Mouse (Mus musculus) cerebellum, adult 2 months (tissue): Measurements from ENCODE around the gene Psat1. TPM values are rescaled to one million over a fixed set of nuclear protein-coding genes. Genes with fewer than 3 reads are reported as not detected.

Experiments
- DNase-seq, 2 experiments: peaks; one replicate each; pipeline ENCODE4 v3.0.0; 2021
- H3K27ac ChIP-seq: fragments of 200-500 bp; 2 replicates; pipeline ENCODE4 v1.5.1; 2012; ENCODE audit warnings: low read length, control low read depth, inconsistent platforms; ENCODE audit not compliant: insufficient read depth
- H3K27me3 ChIP-seq: fragments of 200-500 bp; 2 replicates; pipeline ENCODE4 v1.6.1; 2012; ENCODE audit warnings: inconsistent platforms, mild to moderate bottlenecking, low read length, moderate library complexity; ENCODE audit not compliant: control insufficient read depth, insufficient read depth
- H3K4me1 ChIP-seq: fragments of 200-500 bp; 2 replicates; pipeline ENCODE4 v1.6.1; 2011; ENCODE audit warnings: low read length; ENCODE audit not compliant: control insufficient read depth, insufficient read depth
- H3K4me3 ChIP-seq: fragments of 200-500 bp; replicated peaks from 2 replicates; pipeline ENCODE3; 2011; ENCODE audit warnings: mild to moderate bottlenecking, low read depth, low read length, control low read depth; ENCODE audit not compliant: insufficient read depth
- CTCF ChIP-seq: fragments of 200-500 bp; IDR thresholded peaks from 2 replicates; pipeline ENCODE4 v1.5.1; 2011; ENCODE audit warnings: low read depth, mild to moderate bottlenecking, control low read depth, low read length, moderate library complexity, borderline replicate concordance; ENCODE audit not compliant: insufficient read depth
- POLR2A ChIP-seq: fragments of 200-500 bp; IDR thresholded peaks from 2 replicates; pipeline ENCODE4 v1.6.1; 2011; ENCODE audit warnings: low read length, control low read depth, borderline replicate concordance; ENCODE audit not compliant: insufficient read depth
- WGBS: fragments of 180-500 bp; shearing (Covaris S2); methylation state at CpG from one replicate; pipeline ENCODE4 v1.1.7; 2018; 5-methylcytosine and 5-hydroxymethylcytosine counted together
- polyA plus RNA-seq: library from polyadenylated mRNA; depleted of rRNA; stranded (reverse); fragments of >200 nt; gene quantifications from 2 replicates; pipeline ENCODE4 v1.2.3, GENCODE M21; 2012; rRNA removed

The Psat1 gene
- polyA plus RNA-seq, 1 experiment: 106 TPM

GRCm38 (mm10) chr19:15879271-15879670 is 67.9 kb downstream of the Psat1 start:
- Histone ChIP-seq H3K27me3 (no peaks in the 10 kb centered on the region), H3K27ac (no peak overlapping the region), H3K4me1 (no peaks in the 10 kb centered on the region), H3K4me3 (no peak overlapping the region)
- no peak for DNase-seq
- 93% methylated on average over 5 of the region's 5 CpGs for WGBS
- no peak for TF ChIP-seq POLR2A
- no peak for TF ChIP-seq CTCF

- no peak for DNase-seq
- Histone ChIP-seq H3K27me3 (no peaks in the 10 kb centered on the region), H3K4me1 (no peaks in the 10 kb centered on the region), H3K4me3 (no peak overlapping the region), H3K27ac (no peak overlapping the region)
- TF ChIP-seq CTCF (peak; percentile 35), POLR2A (no peak)
- 18% methylated on average over 7 of the region's 7 CpGs for WGBS
These were observed 78.1 kb downstream of the Psat1 start for GRCm38 (mm10) chr19:15868865-15869698.

DNA sequence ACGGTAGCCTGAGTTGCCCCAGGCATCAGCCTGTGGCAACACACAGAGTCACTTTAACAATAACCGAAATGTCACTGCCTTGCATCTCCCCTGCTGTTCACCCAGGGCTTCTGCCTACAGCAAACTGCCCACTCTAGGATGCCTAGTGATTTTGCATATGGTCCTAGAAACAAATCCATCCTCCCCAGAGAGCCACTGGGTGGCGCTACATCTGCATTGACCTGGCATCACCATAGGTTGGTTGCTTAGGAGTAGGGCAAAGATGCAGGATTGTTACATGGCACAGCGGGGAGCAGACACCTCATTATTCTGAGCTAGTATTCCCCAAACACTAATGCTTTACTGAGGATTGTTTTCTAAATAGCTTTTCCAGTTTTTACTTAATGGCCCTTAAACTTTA is 80.3 kb downstream of the Psat1 start:
- DNase-seq: no peak
- Histone ChIP-seq H3K4me3 (no peak overlapping the region), H3K4me1 (no peaks in the 10 kb centered on the region), H3K27me3 (no peaks in the 10 kb centered on the region), H3K27ac (no peak overlapping the region)
- WGBS: 51% methylated on average over 4 of the region's 4 CpGs
- TF ChIP-seq POLR2A: no peak
- TF ChIP-seq CTCF: 0 out of 2 replicates have a peak, but pooled peaks have one; percentile 17

DNA sequence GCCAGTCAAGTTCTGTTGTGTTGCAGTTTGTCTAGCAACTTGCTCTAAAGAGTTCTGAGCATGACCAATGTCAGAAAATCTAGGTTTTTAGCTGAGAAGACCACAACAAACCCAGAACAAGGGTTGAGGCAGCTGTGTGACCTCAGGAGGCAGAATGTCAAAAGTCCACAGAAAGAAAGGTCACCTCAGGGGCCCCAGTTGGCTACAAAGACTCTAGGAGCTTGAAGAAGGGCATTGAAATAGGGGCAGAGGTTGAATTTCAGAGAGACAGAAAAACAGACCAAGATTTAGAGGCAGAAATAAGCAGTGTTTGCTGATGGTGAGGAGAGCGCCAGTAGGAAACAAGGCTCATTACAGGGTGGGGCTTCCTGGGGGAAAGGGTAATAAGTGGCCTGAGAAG is 81.0 kb downstream of the Psat1 start:
- TF ChIP-seq POLR2A (no peak), CTCF (no peak)
- no peak for DNase-seq
- 86% methylated on average over 1 of the region's 1 CpGs for WGBS
- no peak overlapping the region for H3K27ac ChIP-seq
- no peaks in the 10 kb centered on the region for H3K27me3 ChIP-seq
- H3K4me1 ChIP-seq: no peaks in the 10 kb centered on the region
- no peak overlapping the region for H3K4me3 ChIP-seq

GRCm38 (mm10) chr19:15865431-15865830 is 81.7 kb downstream of the Psat1 start:
- no peak for DNase-seq
- H3K27me3 ChIP-seq: no peaks in the 10 kb centered on the region
- H3K4me3 ChIP-seq: no peak overlapping the region
- TF ChIP-seq CTCF: no peak
- TF ChIP-seq POLR2A: no peak
- H3K4me1 ChIP-seq: no peaks in the 10 kb centered on the region
- no peak overlapping the region for H3K27ac ChIP-seq

DNA sequence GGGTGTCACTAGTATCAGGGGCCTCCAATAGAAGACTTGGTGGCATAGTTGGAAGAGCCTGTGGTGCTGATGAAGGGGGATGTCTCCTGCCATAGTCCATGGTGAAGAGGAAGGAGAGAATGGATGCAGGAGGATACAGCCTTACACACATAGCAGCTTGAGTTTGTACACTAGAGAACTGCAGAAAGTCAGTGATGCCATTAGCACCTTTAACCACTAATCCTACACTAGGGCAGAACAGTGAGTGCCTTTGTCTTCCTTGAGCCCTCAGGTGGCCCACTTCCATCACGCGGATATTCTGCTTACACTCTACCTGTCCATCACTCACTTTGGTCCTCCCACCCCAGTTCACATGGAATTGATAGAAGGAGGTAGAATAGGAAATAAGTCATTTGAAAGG is 83.0 kb downstream of the Psat1 start:
- DNase-seq: no peak
- TF ChIP-seq CTCF: no peak
- no peak for TF ChIP-seq POLR2A
- H3K4me3 ChIP-seq: no peak overlapping the region
- 77% methylated on average over 2 of the region's 2 CpGs for WGBS
- H3K27me3 ChIP-seq: no peaks in the 10 kb centered on the region
- no peak overlapping the region for H3K27ac ChIP-seq
- H3K4me1 ChIP-seq: no peaks in the 10 kb centered on the region

DNA sequence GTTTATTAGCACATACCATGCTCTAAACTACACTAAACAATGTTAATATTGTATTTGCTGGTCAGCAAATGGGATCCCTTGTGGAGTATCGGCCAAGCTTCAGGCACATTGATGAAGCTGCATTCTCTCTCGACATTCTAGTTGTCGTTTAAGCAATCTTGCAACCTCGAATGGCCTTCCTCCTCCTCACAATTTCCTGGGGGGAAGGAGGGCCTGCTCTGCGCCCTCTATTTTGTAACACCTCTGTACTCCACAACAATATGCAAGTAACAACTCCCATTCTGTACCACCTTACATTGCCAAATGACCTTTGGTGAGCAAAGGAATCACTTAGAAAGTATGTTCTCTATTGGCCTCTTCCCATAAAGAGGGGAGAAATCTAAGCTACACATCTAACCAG is 91.8 kb downstream of the Psat1 start:
- WGBS: 88% methylated on average over 5 of the region's 5 CpGs
- no peak overlapping the region for H3K27ac ChIP-seq
- TF ChIP-seq CTCF (no peak), POLR2A (no peak)

More for the DNA sequence above, 91.8 kb downstream of the Psat1 start:
- no peaks in the 10 kb centered on the region for H3K4me1 ChIP-seq
- no peaks in the 10 kb centered on the region for H3K27me3 ChIP-seq
- H3K4me3 ChIP-seq: no peak overlapping the region
- no peak for DNase-seq

Other genes starting within 250 kb of the Psat1 start
- gene Cep78, start 37.7 kb upstream of the Psat1 start, polyA plus RNA-seq: 9.6 and 10.0 TPM in 2 replicates
- gene Gnaq, start 185.5 kb upstream of the Psat1 start, polyA plus RNA-seq: 56.2 and 57.2 TPM in 2 replicates